Mouse (Mus musculus) Patski (cell line): ENCODE results near the gene P2rx4. TPM values are rescaled to one million over a fixed set of nuclear protein-coding genes. Genes with fewer than 3 reads are reported as not detected.
"Not testable (repeated sequence)": the region's sequence is repeated elsewhere in the genome, so short reads cannot be mapped to it uniquely, and the experiment has no call there.

ENCODE experiments used
- ATAC-seq: fragments of 100-300 bp; one replicate; pipeline ENCODE4 v1.8.0; 2021
- CTCF ChIA-PET: fragments of 350-600 bp; sonication (Branson Sonifier 250); formaldehyde crosslinking; loops from one replicate; lab custom pipeline; 2022; ENCODE audit warnings: inconsistent platforms; lab: Charles Lee
- POLR2A ChIA-PET: fragments of 350-600 bp; sonication (Branson Sonifier 250); formaldehyde crosslinking; loops from one replicate; lab custom pipeline; 2022; ENCODE audit warnings: antibody characterized with exemption, inconsistent platforms; lab: Charles Lee
- DNase-seq: peaks from one replicate; pipeline ENCODE4 v3.0.0-alpha.2; 2011; ENCODE audit warnings: low read depth, low spot score
- H3K27me3 ChIP-seq: fragments of 371-371 bp; one replicate; pipeline ENCODE4 v1.5.1; 2021
- CTCF ChIP-seq: fragments of 100-300 bp; IDR thresholded peaks from one replicate; pipeline ENCODE4 v1.5.1; 2021
- in situ Hi-C: fragments of 300-500 bp; cut with MboI; formaldehyde crosslinking; loops from 3 replicates; pipeline ENCODE4 v1.11.1; 2018; ENCODE audit warnings: low pct_unique_long_range_greater_than_20kb, mixed read lengths
- polyA plus RNA-seq: library from polyadenylated mRNA; unstranded; gene quantifications from one replicate; pipeline ENCODE4 v1.2.3, GENCODE M21; 2021

The P2rx4 gene
- 95.2 TPM for polyA plus RNA-seq

- DNase-seq = no peak
- TF ChIP-seq CTCF = peak; percentile 49
- ChIA-PET POLR2A (interaction anchor here (0.6 to 1.2 kb wide), 6 partner anchors 12 to 720 kb away, joined by 3 to 5 read pairs (median 4); partner anchors contain the start of gene Gpn3), CTCF (interaction anchor here (0.7 to 3.1 kb wide), 5 partner anchors 9 to 282 kb away, joined by 3 to 13 read pairs (median 3); no protein-coding TSS in a partner anchor)
- H3K27me3 ChIP-seq = no peaks in the 10 kb centered on the region
- in situ Hi-C loops = no loop called here
- peak; percentile 70 for ATAC-seq
Measured at GRCm38 (mm10) chr5:122707276-122708181, at the start of gene P2rx4. Gene P2rx4, plus strand, starts transcription at chr5:122707544.

GRCm38 (mm10) chr5:122662501-122662900 lies 44.8 kb upstream of the P2rx4 start:
- TF ChIP-seq CTCF = no peak
- in situ Hi-C loops = no loop called here

GRCm38 (mm10) chr5:122665036-122665435 lies 42.3 kb upstream of the P2rx4 start:
- CTCF ChIA-PET = no interaction called here
- no peak for TF ChIP-seq CTCF
- ATAC-seq (no peak), DNase-seq (no peak)
- POLR2A ChIA-PET = no interaction called here
- in situ Hi-C loops = no loop called here
- H3K27me3 ChIP-seq = no peaks in the 10 kb centered on the region

More at GRCm38 (mm10) chr5:122662501-122662900, 44.8 kb upstream of the P2rx4 start:
- ATAC-seq (no peak), DNase-seq (no peak)
- H3K27me3 ChIP-seq = no peaks in the 10 kb centered on the region
- ChIA-PET CTCF (interaction anchor here (0.7 kb wide), 1 partner anchor 26 kb away, joined by 3 read pairs; no protein-coding TSS in a partner anchor), POLR2A (interaction anchor here (1.3 kb wide), 1 partner anchor 9 kb away, joined by 3 read pairs; no protein-coding TSS in a partner anchor)

GRCm38 (mm10) chr5:122668981-122669897 lies 38.1 kb upstream of the P2rx4 start:
- ATAC-seq (no peak), DNase-seq (no peak)
- in situ Hi-C loops = no loop called here
- POLR2A ChIA-PET = no interaction called here
- CTCF ChIA-PET = interaction anchor here (1.3 to 2.3 kb wide), 2 partner anchors 12 to 16 kb away, joined by 4 to 5 read pairs; no protein-coding TSS in a partner anchor
- no peaks in the 10 kb centered on the region for H3K27me3 ChIP-seq
- TF ChIP-seq CTCF = no peak

GRCm38 (mm10) chr5:122671641-122672040 lies 35.7 kb upstream of the P2rx4 start:
- DNase-seq, H3K27me3 ChIP-seq, POLR2A ChIA-PET, in situ Hi-C loops, ATAC-seq: not testable (repeated sequence)
- TF ChIP-seq CTCF = peak; percentile 55
- CTCF ChIA-PET = interaction anchor here (2.3 kb wide), 1 partner anchor 10 kb away, joined by 5 read pairs; no protein-coding TSS in a partner anchor

GRCm38 (mm10) chr5:122672298-122672697 lies 35.0 kb upstream of the P2rx4 start:
- DNase-seq (no peak), ATAC-seq (no peak)
- in situ Hi-C loops = no loop called here
- no peak for TF ChIP-seq CTCF
- H3K27me3 ChIP-seq = no peaks in the 10 kb centered on the region
- ChIA-PET CTCF (no interaction called here), POLR2A (no interaction called here)

- CTCF ChIA-PET = no interaction called here
- in situ Hi-C loops = no loop called here
- no peaks in the 10 kb centered on the region for H3K27me3 ChIP-seq
- POLR2A ChIA-PET = interaction anchor here (0.7 kb wide), 1 partner anchor 13 kb away, joined by 3 read pairs; no protein-coding TSS in a partner anchor
- ATAC-seq = no peak
- no peak for TF ChIP-seq CTCF
- no peak for DNase-seq
Measured at GRCm38 (mm10) chr5:122676002-122676401, 31.3 kb upstream of the P2rx4 start.

- DNase-seq = no peak
- H3K27me3 ChIP-seq = no peaks in the 10 kb centered on the region
- no peak for ATAC-seq
- POLR2A ChIA-PET = no interaction called here
- in situ Hi-C loops = no loop called here
- no peak for TF ChIP-seq CTCF
- CTCF ChIA-PET = interaction anchor here (1.3 kb wide), 1 partner anchor 12 kb away, joined by 3 read pairs; no protein-coding TSS in a partner anchor
Measured at GRCm38 (mm10) chr5:122677983-122678382, 29.4 kb upstream of the P2rx4 start.

- in situ Hi-C loops = no loop called here
- no peak for ATAC-seq
Measured at GRCm38 (mm10) chr5:122679881-122680280, 27.5 kb upstream of the P2rx4 start.

GRCm38 (mm10) chr5:122681276-122681675 lies 26.1 kb upstream of the P2rx4 start:
- TF ChIP-seq CTCF = no peak
- H3K27me3 ChIP-seq = no peaks in the 10 kb centered on the region
- DNase-seq (no peak), ATAC-seq (no peak)
- POLR2A ChIA-PET = no interaction called here
- CTCF ChIA-PET = interaction anchor here (0.8 to 1.7 kb wide), 3 partner anchors 11 to 33 kb away, joined by 3 to 5 read pairs (median 3); no protein-coding TSS in a partner anchor
- in situ Hi-C loops = no loop called here

More at GRCm38 (mm10) chr5:122679881-122680280, 27.5 kb upstream of the P2rx4 start:
- POLR2A ChIA-PET = no interaction called here
- TF ChIP-seq CTCF = no peak
- no peaks in the 10 kb centered on the region for H3K27me3 ChIP-seq
- no peak for DNase-seq
- CTCF ChIA-PET = no interaction called here
